Mouse (Mus musculus): ENCODE results near the gene Ptrhd1. TPM values are rescaled to one million over a fixed set of nuclear protein-coding genes. Genes with fewer than 3 reads are reported as not detected.

The Ptrhd1 gene
- polyA plus RNA-seq (2017; shearing (Covaris generic)), result 2.6 TPM

DNA sequence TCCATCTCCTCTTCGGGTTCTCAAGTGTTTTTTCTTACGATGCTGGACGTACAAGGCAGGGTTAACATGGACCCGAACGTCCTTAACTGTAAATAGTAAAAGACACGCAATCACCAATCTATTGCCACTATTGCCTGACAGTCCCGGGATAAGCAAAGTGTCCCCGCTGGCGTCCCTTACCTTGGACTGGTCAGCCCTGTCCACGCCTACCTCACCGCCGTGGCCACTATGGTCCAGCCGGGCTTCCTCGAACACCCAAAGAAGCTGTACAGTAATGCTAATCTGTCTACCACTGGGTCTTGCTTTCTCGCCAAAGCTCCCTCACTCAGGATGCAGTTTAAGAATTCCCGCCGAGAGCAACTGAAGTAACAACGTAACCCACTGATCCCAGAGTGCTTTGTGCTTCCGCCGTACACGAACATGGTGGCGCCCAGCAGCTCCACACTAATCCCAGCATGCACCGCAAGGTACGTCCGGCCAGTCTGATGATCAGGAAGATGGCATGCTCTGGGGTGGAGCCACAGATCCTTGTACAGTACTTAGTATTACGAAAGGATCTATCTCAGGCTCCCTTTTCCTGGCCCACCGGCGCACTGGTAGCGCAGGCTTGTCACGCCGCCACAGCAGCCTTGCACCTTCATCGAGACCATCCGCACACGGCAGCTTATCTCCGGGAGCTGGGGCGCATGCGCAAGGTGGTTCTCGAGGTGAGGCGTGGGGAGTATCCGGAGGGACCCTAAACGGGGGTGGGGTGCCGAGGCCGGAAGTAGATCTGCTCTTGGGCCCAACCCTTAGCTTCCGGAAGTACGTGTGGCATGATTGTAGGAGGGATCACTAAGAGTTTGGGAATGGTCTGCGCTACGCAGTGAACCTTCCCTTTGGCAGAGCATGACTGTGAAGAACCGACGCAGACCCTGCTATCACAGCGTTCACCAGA is at the start of gene Ptrhd1, which contains the start of gene Cenpo:
Gene Ptrhd1, plus strand, starts transcription at position 456 of the 937 bp plus-strand sequence.
Gene Cenpo, minus strand, starts transcription at position 723 of the 937 bp plus-strand sequence.

Other genes with a start within 250 kb of the Ptrhd1 start
- gene Efr3b, start 195.1 kb upstream of the Ptrhd1 start, polyA plus RNA-seq (2017; shearing (Covaris generic)), result 0.15 TPM
- gene Dnajc27, start 151.4 kb upstream of the Ptrhd1 start, polyA plus RNA-seq (2017; shearing (Covaris generic)), result 18.2 TPM
- 26.0 TPM for gene Adcy3, start 100.9 kb upstream of the Ptrhd1 start, polyA plus RNA-seq (2017; shearing (Covaris generic))
- gene Cenpo, start 267 bp downstream of the Ptrhd1 start, polyA plus RNA-seq (2017; shearing (Covaris generic)), result 18.0 TPM
- 86.3 TPM for gene Ncoa1, start 243.2 kb downstream of the Ptrhd1 start, polyA plus RNA-seq (2017; shearing (Covaris generic))